Mouse (Mus musculus) inflammation-experienced regulatory T-cells, adult 6 months (primary cell): Measurements from ENCODE around the gene Adamtsl4. TPM values are rescaled to one million over a fixed set of nuclear protein-coding genes. Genes with fewer than 3 reads are reported as not detected.

Source experiments
- ATAC-seq: one replicate; pipeline ENCODE4 v1.8.0; 2017
- polyA plus RNA-seq, 3 experiments: library from polyadenylated mRNA; unstranded; fragments of 100-300 nt; shearing (Covaris generic); gene quantifications; one replicate each; pipeline ENCODE4 v1.2.1; 2017

Adamtsl4 gene
- 1 to 10 TPM; 2.0 to 4.6 (median 2.2) TPM for polyA plus RNA-seq

- ATAC-seq = peak; percentile 59
These were observed at the start of gene Adamtsl4 for GRCm38 (mm10) chr3:95687524-95688421. TSS of gene Adamtsl4 (minus strand) at chr3:95687917.

DNA sequence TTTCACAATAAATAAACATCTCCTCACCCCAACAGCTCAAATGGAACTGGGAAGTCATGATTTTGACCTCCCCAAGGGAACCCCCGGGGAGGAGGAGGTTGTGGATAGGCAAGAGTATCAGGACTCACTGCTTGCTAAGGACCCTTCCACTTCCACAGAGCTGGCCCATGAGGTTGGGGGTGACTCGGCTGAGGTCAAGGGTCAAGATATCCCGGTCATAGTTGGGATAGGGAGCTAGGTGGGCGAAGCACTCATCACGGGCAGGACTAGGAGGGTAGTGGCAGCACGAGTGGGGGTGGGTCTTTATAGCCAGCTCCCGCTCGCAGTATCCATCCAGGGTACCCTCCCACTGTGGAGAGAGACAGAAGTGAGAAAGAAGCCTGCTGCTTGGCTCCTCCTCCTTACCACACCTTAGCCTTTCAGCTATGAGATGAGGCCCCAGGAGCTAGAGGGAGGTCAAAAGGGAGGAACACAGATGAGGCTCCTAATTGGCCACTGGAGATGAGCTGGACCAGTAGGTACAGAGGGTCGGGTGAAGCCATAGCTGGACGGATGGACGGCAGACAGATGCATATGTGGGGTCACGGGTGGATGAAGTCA is 47.5 kb upstream of the Adamtsl4 start:
- ATAC-seq = no peak

- no peak for ATAC-seq
These were observed 46.5 kb upstream of the Adamtsl4 start for GRCm38 (mm10) chr3:95734092-95734702.

DNA sequence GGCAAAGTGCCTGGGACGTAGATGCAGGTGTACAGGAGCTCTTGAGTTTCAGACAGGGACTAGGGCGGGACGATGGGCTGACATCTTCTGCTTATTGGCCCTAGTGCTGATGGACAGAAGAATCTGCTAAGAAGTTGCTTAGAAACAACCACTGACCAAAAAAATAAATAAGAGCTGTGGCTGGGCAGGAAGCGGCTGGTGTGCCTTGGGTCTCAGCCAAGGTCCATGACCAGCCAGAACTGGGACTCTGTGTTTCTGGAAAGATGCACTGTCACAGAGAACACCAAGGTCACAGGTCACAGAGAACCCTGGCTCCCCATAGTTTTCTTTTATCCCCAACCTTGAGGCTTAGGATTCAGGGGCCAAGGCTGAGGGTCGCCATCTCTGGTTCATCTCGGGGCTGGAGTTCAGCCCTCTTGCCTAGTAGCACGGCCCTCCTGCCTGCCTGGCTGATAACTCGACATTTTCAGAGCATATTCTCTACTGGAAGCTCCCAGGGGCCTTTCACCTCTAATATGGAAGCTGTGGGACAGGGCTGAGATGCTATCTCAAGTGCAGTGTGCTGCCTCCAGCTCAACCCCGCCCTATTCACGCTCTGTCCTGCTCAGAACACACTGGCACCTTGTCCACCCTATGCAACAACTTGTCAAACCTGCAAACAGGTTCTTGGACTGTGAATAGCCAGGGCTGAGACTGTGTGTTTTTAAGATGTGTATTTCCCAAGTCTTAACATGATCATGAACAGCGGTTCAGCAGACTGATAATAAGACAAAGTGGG is 45.2 kb upstream of the Adamtsl4 start:
- ATAC-seq = no peak

GRCm38 (mm10) chr3:95732297-95732696 is 44.6 kb upstream of the Adamtsl4 start:
- ATAC-seq = no peak

GRCm38 (mm10) chr3:95731802-95732201 is 44.1 kb upstream of the Adamtsl4 start:
- no peak for ATAC-seq

- ATAC-seq = no peak
These were observed 42.7 kb upstream of the Adamtsl4 start for GRCm38 (mm10) chr3:95730431-95730830.

DNA sequence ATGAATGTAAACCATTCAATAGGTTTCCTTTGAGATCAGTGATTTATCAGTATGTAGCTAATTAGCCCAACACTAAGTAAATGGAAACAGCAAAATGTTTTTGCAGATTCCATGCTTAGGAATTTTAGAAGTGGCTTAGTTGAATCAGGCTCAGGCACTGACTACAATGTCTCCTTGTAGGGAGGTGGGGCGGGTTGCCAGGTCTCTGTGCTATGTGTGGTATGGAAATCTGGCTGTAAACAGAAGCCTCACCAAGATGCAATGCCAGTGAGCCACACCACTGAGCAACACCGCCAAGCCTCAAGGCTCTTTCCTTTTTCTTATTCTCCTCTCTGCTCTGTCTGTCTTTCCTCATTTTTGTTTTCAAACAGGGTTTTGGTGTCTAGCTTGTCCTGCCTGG is 41.2 kb upstream of the Adamtsl4 start:
- ATAC-seq = no peak

DNA sequence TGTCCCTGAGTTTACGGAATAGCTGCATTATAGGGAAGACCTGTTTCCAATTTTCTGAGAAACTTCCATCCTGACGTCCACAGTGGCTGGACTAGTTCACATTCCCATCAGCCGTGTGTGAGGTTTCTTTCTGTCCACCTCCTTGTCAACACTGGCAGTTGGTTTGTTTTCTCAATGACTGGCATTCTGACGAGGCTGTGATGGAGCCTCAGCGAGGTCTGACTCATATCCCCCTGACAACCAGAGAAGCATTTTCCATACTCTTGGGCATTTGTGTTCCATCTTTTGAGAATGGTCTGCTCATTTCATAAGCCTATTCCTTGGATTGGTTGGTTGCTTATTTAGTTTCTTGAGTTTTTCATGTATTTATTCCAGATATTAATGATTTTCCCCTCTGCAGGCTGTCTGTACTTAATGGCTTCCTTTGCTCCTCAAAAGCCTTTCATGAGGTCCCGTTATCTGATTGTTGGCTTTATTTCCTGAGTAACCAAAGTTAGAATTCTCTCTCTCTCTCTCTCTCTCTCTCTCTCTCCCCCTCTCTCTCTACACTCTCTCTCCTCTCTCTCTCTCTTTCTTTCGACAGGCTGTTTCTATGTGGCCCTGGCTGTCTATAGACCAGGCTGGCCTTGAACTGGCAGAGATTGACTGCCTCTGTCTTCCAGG is 39.1 kb upstream of the Adamtsl4 start:
- no peak for ATAC-seq

DNA sequence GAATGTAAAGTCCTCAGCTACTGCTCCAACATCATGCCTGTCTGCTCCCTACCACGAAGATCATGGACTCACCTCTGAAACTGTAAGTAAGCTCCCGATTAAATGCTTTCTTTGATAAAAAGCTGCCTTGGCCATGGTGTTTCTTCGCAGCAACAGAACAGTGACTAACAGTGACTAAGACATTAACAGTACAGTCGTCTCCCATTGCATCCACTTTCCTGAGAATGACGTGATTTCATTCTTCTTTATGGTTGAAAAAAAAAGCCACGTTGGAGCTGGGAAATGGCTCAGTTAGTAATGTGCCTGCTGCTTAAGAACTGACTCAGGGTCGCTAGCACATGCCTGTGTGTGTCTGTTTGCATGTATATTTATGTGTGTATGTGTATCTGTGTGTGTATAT is 38.1 kb upstream of the Adamtsl4 start:
- ATAC-seq = no peak

GRCm38 (mm10) chr3:95722386-95722785 is 34.7 kb upstream of the Adamtsl4 start:
- peak; percentile 90 for ATAC-seq

- ATAC-seq = no peak
These were observed 30.4 kb upstream of the Adamtsl4 start for GRCm38 (mm10) chr3:95718153-95718552.

DNA sequence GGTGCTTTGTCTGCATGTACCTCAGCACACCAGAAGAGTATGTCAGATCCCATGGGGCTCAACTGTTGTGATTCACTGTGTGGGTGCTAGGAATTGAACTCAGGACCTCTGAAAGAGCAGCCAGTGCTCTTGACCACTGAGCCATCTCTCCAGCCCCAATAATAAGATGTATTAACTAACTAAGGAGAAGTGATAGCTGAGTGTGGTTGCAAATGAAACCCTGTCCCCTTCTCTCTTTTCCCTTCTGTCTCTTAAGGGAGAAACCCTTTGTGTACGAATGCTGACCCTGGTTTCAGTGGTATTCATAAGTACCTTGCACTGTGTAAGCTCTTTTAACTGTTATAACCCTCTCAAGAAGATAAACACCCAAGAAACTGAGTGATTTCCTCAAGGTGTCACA is 28.4 kb upstream of the Adamtsl4 start:
- no peak for ATAC-seq

DNA sequence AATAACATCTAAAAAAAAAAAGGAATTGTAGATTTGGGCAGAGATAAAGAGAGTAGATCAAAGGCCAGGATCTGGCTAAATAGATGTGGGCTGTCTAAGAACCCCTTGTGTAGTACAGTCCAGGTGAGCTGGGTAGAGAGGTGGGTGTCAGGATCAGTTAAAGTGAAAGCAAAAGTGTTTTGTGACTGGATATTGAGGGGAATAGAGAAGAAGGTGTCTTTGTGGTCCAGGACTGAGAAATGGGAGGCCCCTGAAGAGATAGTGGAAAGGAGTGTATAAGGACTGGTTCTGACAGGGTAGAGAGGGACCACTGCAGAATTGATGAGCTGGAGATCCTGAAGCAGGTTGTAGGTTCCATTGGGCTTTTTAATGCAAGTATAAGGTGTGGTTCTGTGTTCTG is 22.2 kb upstream of the Adamtsl4 start:
- ATAC-seq = peak; percentile 67

DNA sequence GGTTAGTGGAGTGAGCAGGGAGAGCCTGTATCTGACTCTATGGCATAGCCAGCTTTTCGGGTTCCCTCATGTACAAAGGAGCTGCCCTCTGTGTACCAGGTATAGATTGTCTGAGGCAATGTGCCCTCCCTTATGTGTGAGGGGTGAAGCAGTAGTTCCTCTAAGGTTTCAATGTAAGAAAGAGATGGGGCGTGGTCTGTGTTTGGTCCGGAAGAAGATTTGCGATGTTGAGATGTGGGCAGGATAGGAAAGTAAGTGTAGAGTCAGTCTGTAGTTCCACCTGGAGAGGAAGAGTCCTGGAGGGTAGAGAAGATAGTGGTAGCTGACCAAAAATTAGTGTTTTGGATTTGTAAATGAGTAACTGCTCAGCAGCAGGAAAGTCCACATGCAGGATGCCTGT is 21.3 kb upstream of the Adamtsl4 start:
- peak; percentile 55 for ATAC-seq

GRCm38 (mm10) chr3:95707497-95707896 is 19.8 kb upstream of the Adamtsl4 start:
- ATAC-seq = peak; percentile 81

GRCm38 (mm10) chr3:95706273-95706672 is 18.6 kb upstream of the Adamtsl4 start:
- no peak for ATAC-seq

DNA sequence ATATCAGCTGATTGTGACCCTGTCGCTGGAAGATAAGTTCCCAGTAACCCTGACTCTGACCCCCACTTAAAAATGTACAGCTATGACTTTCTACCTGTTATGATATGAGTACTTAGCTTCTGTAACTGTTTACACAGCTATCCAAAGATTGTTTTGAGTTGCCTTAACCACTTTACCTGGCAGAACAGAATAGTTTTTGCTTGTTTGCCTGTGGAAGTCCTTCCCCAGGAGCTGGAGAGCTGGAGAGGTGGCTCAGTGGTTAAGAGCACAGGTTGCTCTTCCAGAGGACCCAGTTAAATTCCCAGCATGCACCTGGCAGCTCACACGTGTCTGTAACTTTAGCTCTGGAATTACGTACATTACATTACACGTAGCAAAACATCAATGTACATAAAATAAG is 16.9 kb upstream of the Adamtsl4 start:
- no peak for ATAC-seq

GRCm38 (mm10) chr3:95703276-95703675 is 15.6 kb upstream of the Adamtsl4 start:
- no peak for ATAC-seq

- ATAC-seq = no peak
These were observed 14.3 kb upstream of the Adamtsl4 start for GRCm38 (mm10) chr3:95701877-95702540.

DNA sequence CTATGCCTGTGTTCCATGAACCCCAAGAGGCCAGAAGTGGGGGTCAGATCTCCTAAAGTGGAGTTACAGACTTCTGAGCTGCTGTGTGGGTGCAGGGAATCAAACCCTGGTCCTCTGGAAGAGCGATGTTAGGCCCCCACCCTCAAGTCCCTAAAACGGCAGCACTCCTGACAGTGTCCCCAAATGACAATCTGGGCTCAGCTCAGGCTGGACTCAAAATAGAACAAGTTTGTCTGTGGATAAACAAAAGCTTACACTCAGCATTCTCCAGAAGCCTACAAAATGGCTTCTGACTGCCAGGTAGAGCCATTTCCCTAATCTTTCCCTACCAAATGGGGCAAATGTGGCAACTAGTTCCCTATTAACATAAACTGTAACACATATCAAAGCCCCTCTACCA is 13.4 kb upstream of the Adamtsl4 start:
- no peak for ATAC-seq

GRCm38 (mm10) chr3:95700233-95700681 is 12.5 kb upstream of the Adamtsl4 start:
- ATAC-seq = no peak
